Mouse (Mus musculus) limb, embryonic 11.5 days (tissue): ENCODE measurements at regions not wholly inside any gene's neighbourhood (a gene's known extent, or its start where the extent isn't known, plus 50 kb on each side); places are given as distances from the start of the nearest gene placed in this dataset.

Experiments
- ATAC-seq: fragments of 200-750 bp; cut with Nextera tagmentation; 2 replicates; pipeline ENCODE4 v1.8.0; 2017; ENCODE audit warnings: low read depth; ENCODE audit not compliant: insufficient number of reproducible peaks, low FRiP score, low TSS enrichment
- DNase-seq: peaks from one replicate; pipeline ENCODE4 v3.0.0-alpha.2; 2015; ENCODE audit warnings: low spot score
- H3K27ac ChIP-seq: fragments of 300-500 bp; sonication (generic); replicated peaks from 2 replicates; pipeline ENCODE4 v1.5.1; 2014; ENCODE audit warnings: low read depth, mild to moderate bottlenecking, low read length
- H3K27me3 ChIP-seq: fragments of 300-500 bp; sonication (generic); 2 replicates; pipeline ENCODE4 v1.6.1; 2014; ENCODE audit warnings: mild to moderate bottlenecking, low read length, mixed read lengths; ENCODE audit not compliant: control insufficient read depth, insufficient read depth
- H3K36me3 ChIP-seq: fragments of 300-500 bp; sonication (generic); 2 replicates; pipeline ENCODE4 v1.6.1; 2014; ENCODE audit warnings: mild to moderate bottlenecking, low read length, moderate library complexity, mixed read lengths; ENCODE audit not compliant: control insufficient read depth, insufficient read depth
- H3K4me1 ChIP-seq: fragments of 300-500 bp; sonication (generic); 2 replicates; pipeline ENCODE4 v1.6.1; 2014; ENCODE audit warnings: low read length, mixed read lengths; ENCODE audit not compliant: control insufficient read depth, insufficient read depth
- H3K4me2 ChIP-seq: fragments of 300-500 bp; sonication (generic); 2 replicates; pipeline ENCODE4 v1.6.1; 2014; ENCODE audit warnings: low read depth, mild to moderate bottlenecking, moderate library complexity; ENCODE audit not compliant: severe bottlenecking
- H3K4me3 ChIP-seq: fragments of 300-500 bp; sonication (generic); 2 replicates; pipeline ENCODE4 v1.5.1; 2014; ENCODE audit warnings: low read depth, low read length
- H3K9ac ChIP-seq: fragments of 300-500 bp; sonication (generic); 2 replicates; pipeline ENCODE4 v1.6.1; 2014; ENCODE audit warnings: mild to moderate bottlenecking, low read length
- H3K9me3 ChIP-seq: fragments of 300-500 bp; sonication (generic); 2 replicates; pipeline ENCODE4 v1.6.1; 2016; ENCODE audit warnings: low read length; ENCODE audit not compliant: control insufficient read depth
- WGBS: fragments of 180-500 bp; shearing (Covaris S2); extraction: QIAGEN DNeasy Blood & Tissue Kit; methylation state at CpG from one replicate; pipeline ENCODE4 v1.1.7; 2014; 5-methylcytosine and 5-hydroxymethylcytosine counted together

DNA sequence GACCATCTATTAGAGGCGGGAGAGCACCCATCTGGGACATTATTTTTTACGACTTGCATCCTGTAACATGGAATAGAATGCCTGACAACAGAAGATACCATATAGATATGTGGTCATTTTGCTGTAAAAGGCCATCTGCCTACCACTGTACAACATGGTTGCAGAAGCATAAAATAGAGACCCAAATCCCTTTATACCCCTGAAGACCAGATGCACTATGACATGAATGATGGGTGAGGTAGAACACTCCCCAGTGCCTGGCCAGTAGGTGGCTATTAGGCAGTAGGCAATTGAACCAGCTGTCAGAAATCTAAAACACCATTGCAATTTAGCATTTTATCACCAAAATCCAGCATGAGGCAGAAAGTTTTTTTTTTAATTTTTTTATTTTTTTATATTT lies 289.6 kb downstream of the Lmo7 start:
- no peaks in the 10 kb centered on the region for H3K4me1 ChIP-seq
- H3K9me3 ChIP-seq: no peaks in the 10 kb centered on the region
- no peak overlapping the region for H3K4me3 ChIP-seq
- H3K36me3 ChIP-seq: no peaks in the 10 kb centered on the region
- H3K27ac ChIP-seq: no peak overlapping the region
- H3K4me2 ChIP-seq: no peak overlapping the region
- ATAC-seq: no peak
- no peak overlapping the region for H3K9ac ChIP-seq
- H3K27me3 ChIP-seq: no peaks in the 10 kb centered on the region
- 90% methylated on average over 2 of the region's 2 CpGs for WGBS
- DNase-seq: no peak

DNA sequence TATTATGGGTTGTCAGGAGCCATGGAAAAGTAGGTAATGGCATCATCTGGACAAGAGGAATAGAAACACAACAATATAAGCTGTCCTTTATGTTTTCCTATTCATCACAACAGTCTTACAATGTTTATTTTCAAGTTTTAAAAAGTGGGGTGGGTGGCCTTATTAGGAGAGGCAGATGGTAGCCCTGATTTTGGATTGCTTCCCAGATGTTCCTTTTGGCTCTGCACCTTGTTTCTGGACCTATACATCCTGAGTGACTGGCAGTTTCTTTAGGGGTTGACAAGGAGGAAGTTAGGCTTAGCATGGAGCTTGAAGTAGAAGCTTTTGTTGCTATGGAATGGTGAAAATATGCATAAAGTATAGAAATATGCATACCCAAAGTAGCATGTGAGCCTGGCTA lies 286.8 kb downstream of the Lmo7 start:
- Histone ChIP-seq H3K27ac (no peak overlapping the region), H3K9ac (no peak overlapping the region), H3K4me1 (no peaks in the 10 kb centered on the region), H3K4me2 (no peak overlapping the region), H3K27me3 (no peaks in the 10 kb centered on the region), H3K4me3 (no peak overlapping the region), H3K9me3 (no peaks in the 10 kb centered on the region), H3K36me3 (no peaks in the 10 kb centered on the region)
- DNase-seq (no peak), ATAC-seq (no peak)

DNA sequence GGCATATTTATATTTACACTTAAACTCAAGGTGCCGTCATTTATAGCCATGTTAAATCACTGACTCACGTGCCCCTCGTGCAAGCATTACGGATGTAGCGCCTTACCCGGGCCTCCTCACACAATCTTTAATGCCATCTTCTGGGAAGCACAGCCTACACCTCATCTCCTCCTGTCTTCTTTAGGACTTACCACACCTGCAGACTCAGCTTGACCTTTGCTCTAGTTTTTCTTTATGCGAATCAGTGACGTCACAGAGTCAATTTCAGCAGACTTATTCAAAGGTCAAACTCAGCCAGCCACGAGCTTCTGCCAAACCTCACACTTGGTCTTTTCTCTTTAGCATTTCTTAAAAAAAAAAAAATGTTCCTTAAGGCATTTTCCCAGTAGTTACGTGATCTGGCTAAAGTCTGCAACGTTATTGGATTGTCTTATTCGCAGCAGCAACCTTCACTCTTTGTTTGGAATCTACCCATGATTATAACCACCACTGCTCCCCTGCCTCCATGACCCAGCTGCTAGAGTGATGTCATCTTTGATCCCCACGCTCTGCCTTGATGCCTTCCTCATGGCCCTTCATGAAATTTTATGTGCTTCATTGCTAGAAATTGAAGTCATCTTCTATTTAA lies 285.3 kb downstream of the Lmo7 start:
- Histone ChIP-seq H3K9me3 (no peaks in the 10 kb centered on the region), H3K36me3 (no peaks in the 10 kb centered on the region), H3K4me2 (no peak overlapping the region), H3K4me3 (no peak overlapping the region), H3K27me3 (no peaks in the 10 kb centered on the region), H3K27ac (no peak overlapping the region), H3K9ac (no peak overlapping the region), H3K4me1 (no peaks in the 10 kb centered on the region)
- WGBS: 77% methylated on average over 13 of the region's 13 CpGs
- DNase-seq (no peak), ATAC-seq (peak; percentile 68; the same call in 1 of the 2 replicates)

DNA sequence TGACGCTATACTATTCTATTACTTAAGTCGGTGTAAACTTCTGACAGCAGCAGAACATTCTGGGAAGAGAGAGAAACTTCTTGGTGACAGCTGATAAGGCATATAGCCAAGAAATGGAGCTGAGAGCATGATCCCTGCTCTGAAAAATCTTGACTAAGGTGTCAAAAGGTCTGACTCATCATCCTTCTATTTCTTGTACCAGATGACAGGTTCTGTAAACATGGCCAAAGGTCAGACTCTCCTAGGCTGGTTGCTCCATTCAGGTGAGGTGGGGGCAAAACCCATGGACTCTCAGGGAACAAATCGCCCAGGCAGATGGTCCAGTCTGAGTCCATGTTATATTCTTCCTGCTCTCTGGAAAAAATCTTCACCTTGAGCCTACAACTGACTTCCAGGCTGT lies 283.5 kb downstream of the Lmo7 start:
- Histone ChIP-seq H3K9me3 (no peaks in the 10 kb centered on the region), H3K27me3 (no peaks in the 10 kb centered on the region), H3K9ac (no peak overlapping the region), H3K4me1 (no peaks in the 10 kb centered on the region), H3K27ac (no peak overlapping the region), H3K4me2 (no peak overlapping the region), H3K4me3 (no peak overlapping the region), H3K36me3 (no peaks in the 10 kb centered on the region)
- no peak for DNase-seq
- 82% methylated on average over 3 of the region's 3 CpGs for WGBS
- no peak for ATAC-seq

DNA sequence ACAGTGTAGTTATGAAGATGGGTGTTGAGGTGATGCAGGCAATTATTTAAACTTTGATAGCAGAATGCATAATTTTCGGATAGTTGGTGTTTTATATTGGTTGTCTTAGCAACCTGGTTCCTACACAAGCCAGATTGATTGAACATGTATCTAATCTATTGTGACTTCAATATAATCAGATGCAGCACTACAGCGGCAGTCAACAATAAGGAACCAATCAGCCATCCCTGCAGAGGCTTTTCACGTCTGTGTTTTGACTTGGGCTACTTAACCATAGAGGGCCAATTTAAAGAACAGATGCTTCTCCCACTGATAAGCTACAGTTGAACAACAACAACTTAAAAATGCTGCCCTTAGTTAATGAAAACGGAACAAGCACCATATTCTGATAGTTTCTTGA lies 267.8 kb downstream of the Lmo7 start:
- 45% methylated on average over 4 of the region's 4 CpGs for WGBS
- no peak for ATAC-seq
- H3K36me3 ChIP-seq: no peaks in the 10 kb centered on the region

DNA sequence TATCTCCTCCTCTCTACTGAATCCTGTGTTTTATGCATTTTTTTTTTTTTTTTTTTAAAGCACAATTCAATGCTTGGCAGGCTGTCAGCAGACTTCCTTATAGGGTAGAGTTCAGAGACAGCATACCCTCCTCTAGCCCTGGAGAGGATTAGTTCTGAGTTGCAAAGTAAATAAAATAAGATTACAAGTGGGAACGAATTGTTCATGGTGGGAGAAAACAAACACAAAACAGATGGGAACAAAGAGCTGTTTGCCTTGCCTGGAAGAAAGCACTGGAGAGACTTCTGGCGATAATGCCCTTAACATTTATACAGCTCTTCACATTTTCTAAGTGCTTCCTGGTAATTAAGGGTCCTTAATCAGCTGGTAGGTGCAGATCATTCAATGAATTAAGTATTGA lies 254.6 kb downstream of the Lmo7 start:
- no peaks in the 10 kb centered on the region for H3K27me3 ChIP-seq
- no peaks in the 10 kb centered on the region for H3K9me3 ChIP-seq
- no peak for DNase-seq
- H3K36me3 ChIP-seq: no peaks in the 10 kb centered on the region
- WGBS: 10% methylated on average over 2 of the region's 2 CpGs
- H3K4me3 ChIP-seq: no peak overlapping the region
- no peak overlapping the region for H3K27ac ChIP-seq
- no peak for ATAC-seq
- no peak overlapping the region for H3K4me2 ChIP-seq
- 0 out of 2 replicates have a peak, but pooled peaks cover 2% of the 10 kb centered on the region for H3K4me1 ChIP-seq
- H3K9ac ChIP-seq: no peak overlapping the region

More for the DNA sequence above, 267.8 kb downstream of the Lmo7 start:
- H3K4me2 ChIP-seq: no peak overlapping the region
- DNase-seq: no peak
- H3K4me3 ChIP-seq: no peak overlapping the region
- H3K27ac ChIP-seq: no peak overlapping the region
- H3K9ac ChIP-seq: no peak overlapping the region
- no peaks in the 10 kb centered on the region for H3K4me1 ChIP-seq
- H3K27me3 ChIP-seq: no peaks in the 10 kb centered on the region
- no peaks in the 10 kb centered on the region for H3K9me3 ChIP-seq
